Mouse (Mus musculus): Measurements from ENCODE around the gene Oxct2b. TPM values are rescaled to one million over a fixed set of nuclear protein-coding genes. Genes with fewer than 3 reads are reported as not detected.
"Not testable (repeated sequence)": the region's sequence is repeated elsewhere in the genome, so short reads cannot be mapped to it uniquely, and the experiment has no call there.

Oxct2b gene
- total RNA-seq, 2 experiments from 2014 or later: 0.77 TPM; not detected in 1

DNA sequence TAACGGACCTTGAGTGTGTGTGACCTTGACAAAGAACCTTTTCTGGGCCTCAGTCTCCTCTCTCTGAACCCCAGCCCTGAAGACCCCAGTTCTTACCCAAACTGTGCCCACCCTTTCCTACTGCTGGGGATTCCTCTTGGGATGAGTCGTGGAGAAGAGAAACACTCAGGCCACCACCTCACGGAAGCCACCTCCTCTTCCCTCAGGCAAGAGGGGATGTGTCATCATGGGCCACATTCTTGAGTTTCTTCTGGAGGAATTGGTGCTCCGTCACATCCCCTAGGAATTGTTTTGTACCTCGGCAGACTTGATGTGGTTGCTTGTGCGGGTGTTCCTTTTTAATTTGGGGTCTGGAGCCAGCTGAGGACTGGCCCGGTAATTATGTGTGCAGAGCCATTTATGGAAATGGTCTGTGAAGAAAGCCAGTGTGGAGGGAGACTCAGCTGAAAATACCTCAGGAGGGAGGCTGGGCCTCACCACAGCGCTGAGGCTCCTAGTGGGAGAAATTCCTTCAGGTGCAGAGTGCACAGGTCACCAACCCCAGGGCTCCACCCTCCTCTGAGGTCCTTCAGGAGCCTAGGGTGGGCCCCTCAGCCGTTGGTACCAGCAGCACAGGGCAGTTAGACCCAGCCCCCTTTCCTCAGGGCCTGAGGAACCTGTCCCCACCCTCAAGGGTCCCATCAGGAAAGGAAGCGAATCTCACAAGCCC is 4.6 kb upstream of the Oxct2b start:
- intact Hi-C loops (cut with DNase I); DNase-seq: not testable (repeated sequence)

DNA sequence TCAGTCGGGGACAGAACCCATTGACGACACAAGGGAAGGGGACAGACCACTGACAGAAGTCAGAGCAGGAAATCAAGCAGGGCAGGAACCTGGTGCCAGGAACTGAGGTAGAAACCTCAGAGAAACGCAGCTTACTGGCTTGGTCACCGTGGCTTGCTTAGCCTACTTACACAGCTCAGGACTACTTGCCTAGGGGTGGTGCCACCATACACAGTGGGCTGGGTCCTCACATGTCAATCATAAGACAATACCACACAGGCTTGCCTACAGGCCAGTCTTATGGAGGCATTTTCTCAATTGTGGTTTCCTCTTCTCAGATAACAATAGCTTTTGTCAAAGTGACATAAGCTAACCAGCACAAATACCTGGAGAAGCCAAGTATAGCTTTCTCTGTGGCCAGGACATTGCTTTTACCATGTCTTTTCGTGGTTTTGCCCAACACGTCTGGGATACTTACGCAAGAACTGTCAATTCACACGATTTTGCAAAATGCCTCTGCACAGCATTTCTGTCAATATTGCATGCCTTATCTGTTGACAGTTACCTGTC is 3.8 kb upstream of the Oxct2b start:
- no peak for DNase-seq
- intact Hi-C loops (cut with DNase I): no loop called here

DNA sequence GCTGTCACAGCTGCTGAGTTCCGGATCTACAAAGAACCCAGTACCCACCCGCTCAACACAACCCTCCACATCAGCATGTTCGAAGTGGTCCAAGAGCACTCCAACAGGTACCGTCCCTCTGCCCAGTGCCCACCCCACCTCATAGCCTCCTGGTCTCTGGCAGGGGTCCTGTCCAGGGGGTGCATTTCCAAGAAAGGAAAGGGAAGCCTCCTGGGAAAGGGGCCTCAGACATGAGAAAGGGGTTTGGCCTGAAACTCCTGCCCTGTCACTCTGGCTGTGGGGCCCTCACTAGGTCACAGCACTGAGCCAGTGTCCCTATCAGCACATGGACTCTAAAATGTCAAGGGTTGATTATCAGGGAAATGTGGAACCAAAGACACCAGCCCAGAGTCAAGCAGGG is 1.4 kb upstream of the Oxct2b start:
- intact Hi-C loops (cut with DNase I); DNase-seq: not testable (repeated sequence)

DNA sequence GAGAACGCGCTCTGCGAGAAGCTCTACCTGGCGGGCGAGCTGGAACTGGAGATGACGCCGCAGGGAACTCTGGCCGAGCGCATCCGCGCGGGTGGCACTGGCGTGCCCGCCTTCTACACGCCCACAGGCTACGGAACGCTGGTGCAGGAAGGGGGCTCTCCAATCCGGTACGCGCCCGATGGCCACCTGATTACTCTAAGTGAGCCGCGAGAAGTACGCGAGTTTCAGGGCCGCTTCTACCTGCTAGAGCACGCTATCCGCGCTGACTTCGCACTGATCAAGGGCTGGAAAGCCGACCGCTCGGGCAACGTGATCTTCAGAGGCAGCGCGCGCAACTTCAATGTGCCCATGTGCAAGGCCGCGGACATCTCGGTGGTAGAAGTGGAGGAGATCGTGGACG is 574 bp downstream of the Oxct2b start:
- DNase-seq; intact Hi-C loops (cut with DNase I): not testable (repeated sequence)

GRCm38 (mm10) chr4:123121286-123121685 is 5.2 kb downstream of the Oxct2b start:
- intact Hi-C loops (cut with DNase I): no loop called here
- no peak for DNase-seq

DNA sequence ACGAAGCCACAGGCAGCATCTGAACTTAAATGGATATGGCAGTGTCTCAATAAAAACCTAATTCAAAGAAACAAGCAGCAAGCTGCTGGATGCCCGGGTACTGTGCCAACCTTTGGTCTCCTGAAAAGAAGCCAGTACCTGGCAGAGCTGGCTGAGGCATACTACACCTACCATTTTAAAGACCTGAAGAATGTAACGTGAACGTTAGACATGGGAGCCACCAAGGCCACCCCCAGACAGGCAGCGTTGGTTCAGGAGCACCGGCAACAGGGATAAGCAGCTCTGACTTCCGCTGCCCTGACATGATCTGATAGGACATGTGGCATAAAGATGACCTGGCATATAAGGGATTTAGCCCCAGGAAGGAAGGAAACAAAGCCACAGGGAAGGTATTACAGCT is 10.6 kb downstream of the Oxct2b start:
- DNase-seq: no peak
- intact Hi-C loops (cut with DNase I): no loop called here

DNA sequence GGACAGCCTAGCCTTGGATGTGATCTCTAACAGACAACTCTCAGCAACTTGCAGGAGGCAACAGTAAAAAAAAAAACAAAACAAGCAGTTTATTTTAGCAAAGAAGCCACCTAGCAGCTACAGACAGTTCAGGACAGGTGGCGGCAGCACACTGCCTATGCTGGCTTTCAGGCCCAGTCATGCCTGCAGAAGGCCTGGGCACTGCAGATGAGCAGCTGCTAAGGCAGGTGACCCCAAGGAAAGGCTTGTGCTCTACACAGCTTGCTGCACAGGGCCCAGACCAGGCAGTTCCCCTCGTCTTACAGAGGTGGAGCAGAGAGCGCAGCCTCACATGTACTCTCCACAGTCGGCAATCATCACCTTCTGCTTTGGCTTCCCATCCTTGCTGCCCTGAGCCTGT is 11.0 kb downstream of the Oxct2b start:
- intact Hi-C loops (cut with DNase I): no loop called here
- DNase-seq: no peak

DNA sequence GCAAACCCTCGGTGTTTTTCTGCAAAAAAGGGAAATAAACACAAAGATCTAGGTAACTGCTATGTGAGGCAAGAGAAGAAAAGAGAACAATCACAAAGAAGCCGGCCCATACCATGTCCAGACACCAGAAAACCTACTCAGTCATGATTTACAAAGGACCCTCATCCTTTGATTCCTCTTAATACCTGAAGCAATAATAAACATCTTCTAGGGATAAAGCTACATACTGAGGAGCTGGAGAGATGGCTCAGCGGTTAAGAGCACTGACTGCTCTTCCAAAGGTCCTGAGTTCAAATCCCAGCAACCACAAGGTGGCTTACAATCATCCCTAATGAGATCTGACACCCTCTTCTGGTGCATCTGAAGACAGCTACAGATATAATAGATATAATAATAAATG is 21.5 kb downstream of the Oxct2b start:
- no peak for DNase-seq
- intact Hi-C loops (cut with DNase I): no loop called here

DNA sequence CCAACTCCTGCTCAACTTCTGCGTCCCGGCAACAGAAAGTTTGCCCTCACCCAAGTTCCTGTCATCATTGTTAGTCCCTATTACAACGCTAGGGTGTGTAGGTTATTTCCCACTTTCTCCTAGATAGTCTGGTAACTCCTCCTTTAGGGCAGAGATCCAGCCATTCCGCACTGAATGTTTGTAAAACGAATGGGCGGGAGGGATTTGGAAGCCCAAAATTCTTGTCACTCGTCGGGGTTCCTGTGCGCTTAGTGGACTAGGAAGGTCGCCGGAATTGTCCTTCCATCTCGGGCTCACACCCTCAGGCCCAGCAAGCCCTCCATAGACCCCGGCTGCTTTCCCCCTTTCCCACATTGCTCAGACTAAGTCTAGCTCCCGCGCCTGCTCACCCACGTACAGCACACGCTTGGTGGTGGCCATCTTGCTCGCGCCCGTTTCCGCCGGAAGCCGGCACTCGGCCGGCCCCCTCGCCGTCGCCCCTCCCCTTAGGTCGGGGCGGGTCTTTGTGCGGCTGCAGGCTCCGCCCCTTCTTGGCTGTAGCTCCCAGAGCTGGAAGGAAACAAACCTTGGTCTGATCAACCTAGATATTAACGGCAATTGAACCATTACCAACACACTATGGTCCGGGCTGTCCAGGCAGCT is 23.6 kb downstream of the Oxct2b start, which contains the start of gene Ppie:
Ppie (minus strand) TSS at position 439 of the 642 bp plus-strand sequence.
- intact Hi-C loops (cut with DNase I): no loop called here
- peak; percentile 90 for DNase-seq

GRCm38 (mm10) chr4:123147446-123148150 is 31.5 kb downstream of the Oxct2b start:
- DNase-seq: no peak
- intact Hi-C loops (cut with DNase I): no loop called here

GRCm38 (mm10) chr4:123152003-123152402 is 35.9 kb downstream of the Oxct2b start:
- DNase-seq: no peak
- intact Hi-C loops (cut with DNase I): no loop called here

DNA sequence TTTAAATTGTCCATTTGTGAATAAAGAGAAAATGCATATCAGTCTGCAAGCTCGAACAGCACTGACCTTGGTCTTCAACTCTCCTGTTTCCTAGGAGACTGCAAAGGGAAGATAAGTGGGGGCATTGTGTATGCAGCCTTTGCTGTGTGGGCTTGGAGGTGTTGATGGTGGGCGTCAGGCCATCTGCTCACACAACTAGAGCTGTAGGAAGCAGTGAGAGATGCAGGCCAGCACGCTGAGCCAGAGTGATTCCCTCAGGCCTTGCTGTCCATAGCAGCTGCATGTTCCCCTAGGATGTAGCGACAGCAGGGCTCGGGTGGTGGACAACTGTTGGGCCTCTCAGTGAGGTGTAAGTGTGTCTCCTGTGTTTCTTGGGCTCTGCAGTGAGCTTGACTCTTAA is 36.9 kb downstream of the Oxct2b start:
- no peak for DNase-seq
- intact Hi-C loops (cut with DNase I): no loop called here

DNA sequence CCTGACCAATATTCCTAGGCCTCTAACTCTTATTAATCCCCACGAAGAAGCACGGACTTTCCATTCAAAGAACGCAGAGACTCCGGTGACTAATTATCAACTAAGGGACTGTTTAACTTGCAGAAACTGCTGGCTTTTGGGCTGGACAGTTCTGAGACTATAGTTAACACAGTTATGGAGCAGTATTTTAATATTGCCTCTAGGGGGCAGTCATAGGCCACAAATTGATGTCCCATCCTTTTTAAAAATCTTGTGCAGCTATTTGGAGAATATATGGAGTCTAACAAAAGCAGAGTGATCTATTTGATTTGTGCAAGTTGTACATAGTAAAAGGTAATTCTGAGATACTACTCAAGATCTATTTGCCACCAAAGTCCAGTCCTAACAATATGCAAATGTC is 38.9 kb downstream of the Oxct2b start:
- intact Hi-C loops (cut with DNase I): loop anchor here (5.0 kb wide), 2 partner anchors 47 to 97 kb away; partner anchors contain the start of gene Nt5c1a
- no peak for DNase-seq

GRCm38 (mm10) chr4:123155427-123155826 is 39.4 kb downstream of the Oxct2b start:
- intact Hi-C loops (cut with DNase I): loop anchor here (5.0 kb wide), 2 partner anchors 47 to 97 kb away; partner anchors contain the start of gene Nt5c1a
- no peak for DNase-seq

- no peak for DNase-seq
- intact Hi-C loops (cut with DNase I): loop anchor here (5.0 kb wide), 2 partner anchors 46 to 96 kb away; partner anchors contain the start of gene Nt5c1a
Observed at GRCm38 (mm10) chr4:123155840-123156239, 39.8 kb downstream of the Oxct2b start.

GRCm38 (mm10) chr4:123160571-123160970 is 44.5 kb downstream of the Oxct2b start:
- peak; percentile 6 for DNase-seq
- intact Hi-C loops (cut with DNase I): no loop called here

DNA sequence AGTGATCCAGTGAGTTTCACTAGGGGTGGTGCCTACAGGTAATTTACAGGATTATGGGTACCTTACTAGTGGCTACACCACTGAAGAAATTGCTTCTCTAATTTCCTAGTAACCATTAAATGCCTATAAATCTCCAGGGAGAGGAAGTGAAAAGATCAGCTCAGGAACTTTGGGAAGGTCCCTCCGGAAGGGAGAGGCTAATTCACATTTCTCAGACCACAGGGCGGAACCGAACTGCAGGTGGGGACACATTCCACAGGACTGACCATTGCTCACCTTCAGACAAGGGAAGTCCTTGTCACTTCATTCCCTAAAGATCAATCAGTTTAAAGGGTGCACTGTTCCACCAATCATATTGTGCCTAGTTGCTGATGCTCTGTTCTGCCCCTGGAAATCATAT is 45.2 kb downstream of the Oxct2b start:
- DNase-seq; intact Hi-C loops (cut with DNase I): not testable (repeated sequence)

DNA sequence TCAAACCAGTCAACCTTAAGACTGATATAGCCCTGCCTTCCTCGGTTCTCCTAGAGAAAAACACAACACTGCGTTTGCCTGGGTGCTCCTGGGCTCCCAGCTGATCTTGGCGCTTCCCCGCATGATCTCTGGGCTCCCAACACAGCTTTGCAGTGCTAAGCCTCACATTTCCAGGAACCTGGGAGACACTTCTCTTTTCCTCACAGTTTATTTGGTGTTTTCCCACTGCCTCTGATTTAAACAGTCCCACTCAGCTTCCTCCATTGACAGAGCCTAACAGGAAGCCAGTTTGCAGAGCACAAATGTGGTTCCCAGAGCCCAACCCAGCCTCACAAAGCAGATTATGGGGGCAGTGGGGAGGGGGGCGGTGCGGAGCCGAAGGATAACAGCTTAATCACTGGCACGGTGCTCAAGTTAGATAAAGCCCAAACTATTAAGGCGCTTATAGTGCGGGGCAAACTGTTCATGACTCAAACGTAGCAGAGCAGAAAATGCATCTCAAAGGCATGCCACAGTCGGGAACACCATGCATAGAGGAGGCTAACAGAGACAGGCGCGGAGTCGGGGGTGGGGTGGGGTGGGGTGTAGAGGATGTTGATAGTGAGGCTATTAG is 46.3 kb downstream of the Oxct2b start:
- no peak for DNase-seq
- intact Hi-C loops (cut with DNase I): no loop called here

GRCm38 (mm10) chr4:123164157-123164556 is 48.1 kb downstream of the Oxct2b start:
- intact Hi-C loops (cut with DNase I): no loop called here
- no peak for DNase-seq

Measured in left cerebral cortex, postnatal 4 days (tissue).